Mouse (Mus musculus) midbrain, embryonic 14.5 days (tissue): ENCODE results near the gene Enpp7. TPM values are rescaled to one million over a fixed set of nuclear protein-coding genes. Genes with fewer than 3 reads are reported as not detected.

Experiments
- ATAC-seq: fragments of 200-750 bp; cut with Nextera tagmentation; 2 replicates; pipeline ENCODE4 v1.8.0; 2017; ENCODE audit warnings: moderate number of reproducible peaks, moderate library complexity; ENCODE audit not compliant: low FRiP score, low TSS enrichment
- DNase-seq: peaks from one replicate; pipeline ENCODE4 v3.0.0-alpha.2; 2015
- H3K27ac ChIP-seq: fragments of 300-500 bp; sonication (generic); replicated peaks from 2 replicates; pipeline ENCODE4 v1.5.1; 2014; ENCODE audit warnings: mild to moderate bottlenecking, low read depth, low read length, moderate library complexity
- H3K27me3 ChIP-seq: fragments of 300-500 bp; sonication (generic); 2 replicates; pipeline ENCODE4 v1.6.1; 2014; ENCODE audit warnings: low read length, control low read depth, mixed read lengths; ENCODE audit not compliant: control insufficient read depth, insufficient read depth
- H3K36me3 ChIP-seq: fragments of 300-500 bp; sonication (generic); 2 replicates; pipeline ENCODE4 v1.6.1; 2014; ENCODE audit warnings: low read length, control low read depth; ENCODE audit not compliant: control insufficient read depth, insufficient read depth
- H3K4me1 ChIP-seq: fragments of 300-500 bp; sonication (generic); 2 replicates; pipeline ENCODE4 v1.6.1; 2014; ENCODE audit warnings: mild to moderate bottlenecking, antibody characterized with exemption, low read length, control low read depth; ENCODE audit not compliant: control insufficient read depth, insufficient read depth
- H3K4me2 ChIP-seq: fragments of 300-500 bp; sonication (generic); 2 replicates; pipeline ENCODE4 v1.6.1; 2014; ENCODE audit warnings: mild to moderate bottlenecking, low read length, moderate library complexity
- H3K4me3 ChIP-seq: fragments of 300-500 bp; sonication (generic); replicated peaks from 2 replicates; pipeline ENCODE4 v1.5.1; 2014; ENCODE audit warnings: low read depth, low read length
- H3K9ac ChIP-seq: fragments of 300-500 bp; sonication (generic); replicated peaks from 2 replicates; pipeline ENCODE4 v1.6.1; 2014; ENCODE audit warnings: mild to moderate bottlenecking, low read length, moderate library complexity
- H3K9me3 ChIP-seq: fragments of 300-500 bp; sonication (generic); 2 replicates; pipeline ENCODE4 v1.6.1; 2016; ENCODE audit warnings: low read length, control low read depth, mixed read lengths; ENCODE audit not compliant: control insufficient read depth
- WGBS: fragments of 180-500 bp; shearing (Covaris S2); extraction: QIAGEN DNeasy Blood & Tissue Kit; methylation state at CpG from one replicate; pipeline ENCODE4 v1.1.7; 2014; 5-methylcytosine and 5-hydroxymethylcytosine counted together
- polyA plus RNA-seq: library from polyadenylated mRNA; unstranded; fragments of >200 nt; fragmentation: Nextera tagmentation; extraction: Ambion mirVana; gene quantifications from 2 replicates; pipeline ENCODE4 v1.2.1, GENCODE M21; 2014

Gene Enpp7
- polyA plus RNA-seq, 1 experiment from 2014 or later: not detected

GRCm38 (mm10) chr11:118981012-118981776 lies 6.8 kb upstream of the Enpp7 start:
- no peaks in the 10 kb centered on the region for H3K27me3 ChIP-seq
- H3K4me1 ChIP-seq: 0 out of 2 replicates have a peak, but pooled peaks cover 7% of the 10 kb centered on the region
- WGBS: 70% methylated on average over 18 of the region's 18 CpGs
- DNase-seq (no peak), ATAC-seq (no peak)
- H3K4me3 ChIP-seq: no peak overlapping the region
- H3K4me2 ChIP-seq: no peak overlapping the region
- H3K9me3 ChIP-seq: no peaks in the 10 kb centered on the region
- no peaks in the 10 kb centered on the region for H3K36me3 ChIP-seq
- no peak overlapping the region for H3K27ac ChIP-seq
- H3K9ac ChIP-seq: no peak overlapping the region

GRCm38 (mm10) chr11:118982593-118983113 lies 5.3 kb upstream of the Enpp7 start:
- no peaks in the 10 kb centered on the region for H3K27me3 ChIP-seq
- DNase-seq (peak; percentile 17), ATAC-seq (no peak)
- H3K9ac ChIP-seq: no peak overlapping the region; the same call in 1 of the 2 replicates
- H3K4me1 ChIP-seq: 0 out of 2 replicates have a peak, but pooled peaks cover 7% of the 10 kb centered on the region
- H3K4me3 ChIP-seq: no peak overlapping the region
- no peak overlapping the region for H3K27ac ChIP-seq
- WGBS: 28% methylated on average over 12 of the region's 12 CpGs
- H3K4me2 ChIP-seq: no peak overlapping the region
- no peaks in the 10 kb centered on the region for H3K36me3 ChIP-seq
- H3K9me3 ChIP-seq: no peaks in the 10 kb centered on the region

GRCm38 (mm10) chr11:118985571-118985970 lies 2.4 kb upstream of the Enpp7 start:
- Histone ChIP-seq H3K27me3 (no peaks in the 10 kb centered on the region), H3K4me3 (no peak overlapping the region), H3K4me2 (no peak overlapping the region), H3K9ac (no peak overlapping the region), H3K27ac (no peak overlapping the region), H3K4me1 (0 out of 2 replicates have a peak, but pooled peaks cover 7% of the 10 kb centered on the region), H3K9me3 (no peaks in the 10 kb centered on the region), H3K36me3 (no peaks in the 10 kb centered on the region)
- DNase-seq (no peak), ATAC-seq (no peak)
- WGBS: 56% methylated on average over 5 of the region's 5 CpGs

- H3K4me3 ChIP-seq: no peak overlapping the region
- ATAC-seq (no peak), DNase-seq (no peak)
- no peaks in the 10 kb centered on the region for H3K36me3 ChIP-seq
- no peak overlapping the region for H3K9ac ChIP-seq
- H3K4me2 ChIP-seq: no peak overlapping the region
- H3K9me3 ChIP-seq: no peaks in the 10 kb centered on the region
- no peaks in the 10 kb centered on the region; the same call in 1 of the 2 replicates for H3K4me1 ChIP-seq
- no peaks in the 10 kb centered on the region for H3K27me3 ChIP-seq
- 77% methylated on average over 3 of the region's 3 CpGs for WGBS
- H3K27ac ChIP-seq: no peak overlapping the region
These were observed 4.8 kb downstream of the Enpp7 start for GRCm38 (mm10) chr11:118992781-118993180.

GRCm38 (mm10) chr11:118995448-118995847 lies 7.5 kb downstream of the Enpp7 start:
- Histone ChIP-seq H3K4me1 (peaks cover 15% of the 10 kb centered on the region), H3K36me3 (no peaks in the 10 kb centered on the region), H3K9ac (no peak overlapping the region), H3K4me3 (no peak overlapping the region), H3K4me2 (no peak overlapping the region), H3K9me3 (no peaks in the 10 kb centered on the region), H3K27me3 (no peaks in the 10 kb centered on the region), H3K27ac (no peak overlapping the region)
- ATAC-seq (no peak), DNase-seq (peak; percentile 8)
- WGBS: 23% methylated on average over 4 of the region's 4 CpGs

- Histone ChIP-seq H3K36me3 (no peaks in the 10 kb centered on the region), H3K27ac (no peak overlapping the region), H3K27me3 (no peaks in the 10 kb centered on the region), H3K9ac (no peak overlapping the region), H3K4me2 (no peak overlapping the region), H3K4me1 (peaks cover 15% of the 10 kb centered on the region), H3K9me3 (no peaks in the 10 kb centered on the region), H3K4me3 (no peak overlapping the region)
- DNase-seq (no peak), ATAC-seq (no peak)
- 85% methylated on average over 3 of the region's 3 CpGs for WGBS
These were observed 9.2 kb downstream of the Enpp7 start for GRCm38 (mm10) chr11:118997182-118997581.

GRCm38 (mm10) chr11:118998540-118999265 lies 10.7 kb downstream of the Enpp7 start:
- no peaks in the 10 kb centered on the region for H3K27me3 ChIP-seq
- WGBS: 3% methylated on average over 30 of the region's 30 CpGs
- H3K9ac ChIP-seq: no peak overlapping the region; the same call in 1 of the 2 replicates
- no peaks in the 10 kb centered on the region for H3K9me3 ChIP-seq
- DNase-seq: peak; percentile 96
- peak overlapping the region; percentile 57 for H3K4me2 ChIP-seq
- H3K36me3 ChIP-seq: no peaks in the 10 kb centered on the region
- H3K4me3 ChIP-seq: peak overlapping the region; percentile 20; the same call in 1 of the 2 replicates
- H3K4me1 ChIP-seq: peaks cover 15% of the 10 kb centered on the region
- peak overlapping the region; percentile 78 for H3K27ac ChIP-seq
- peak; percentile 73 for ATAC-seq

- Histone ChIP-seq H3K27me3 (no peaks in the 10 kb centered on the region), H3K4me2 (peak overlapping the region; percentile 57), H3K36me3 (no peaks in the 10 kb centered on the region), H3K27ac (peak overlapping the region; percentile 78), H3K9me3 (no peaks in the 10 kb centered on the region), H3K4me1 (peaks cover 15% of the 10 kb centered on the region), H3K9ac (no peak overlapping the region), H3K4me3 (peak overlapping the region; percentile 20; the same call in 1 of the 2 replicates)
- DNase-seq (peak; percentile 89), ATAC-seq (peak; percentile 60)
- WGBS: 2% methylated on average over 26 of the region's 26 CpGs
These were observed 11.4 kb downstream of the Enpp7 start for GRCm38 (mm10) chr11:118999361-118999804.
